Mouse (Mus musculus): ENCODE results near the gene Gm17334. TPM values are rescaled to one million over a fixed set of nuclear protein-coding genes. Genes with fewer than 3 reads are reported as not detected.

Gm17334 gene
- polyA plus RNA-seq, 1 experiment from 2014 or later: 0.24 TPM

Small RNAs within 50 kb of the gene (microRNA-seq; reads per million reads assigned to microRNA genes)
- gene Mir7671: not detected

Other genes with a start within 250 kb of the Gm17334 start
- 268 and 295 TPM in 2 replicates for gene Kif3a, start 205.8 kb downstream of the Gm17334 start, polyA plus RNA-seq (2015; fragmentation: Nextera tagmentation; extraction: Ambion mirVana)
- 3.0 and 4.7 TPM in 2 replicates for gene Il4, start 154.5 kb downstream of the Gm17334 start, polyA plus RNA-seq (2015; fragmentation: Nextera tagmentation; extraction: Ambion mirVana)
- not detected in 2 replicates for gene Il13, start 138.5 kb downstream of the Gm17334 start, polyA plus RNA-seq (2015; fragmentation: Nextera tagmentation; extraction: Ambion mirVana)
- 14.8 and 17.1 TPM in 2 replicates for gene Rad50, start 65.9 kb downstream of the Gm17334 start, polyA plus RNA-seq (2015; fragmentation: Nextera tagmentation; extraction: Ambion mirVana)
- gene Il5, start 52.4 kb downstream of the Gm17334 start, polyA plus RNA-seq (2015; fragmentation: Nextera tagmentation; extraction: Ambion mirVana): not detected in 2 replicates
- 2.5 and 3.4 TPM in 2 replicates for gene Irf1, start 3.2 kb downstream of the Gm17334 start, polyA plus RNA-seq (2015; fragmentation: Nextera tagmentation; extraction: Ambion mirVana)
- gene Gm12216, start 86.1 kb upstream of the Gm17334 start, polyA plus RNA-seq (2015; fragmentation: Nextera tagmentation; extraction: Ambion mirVana): 0.39 TPM in 1 of 2 replicates, not detected in the other
- 11.8 and 12.0 TPM in 2 replicates for gene Slc22a5, start 118.5 kb upstream of the Gm17334 start, polyA plus RNA-seq (2015; fragmentation: Nextera tagmentation; extraction: Ambion mirVana)
- 1.3 and 2.1 TPM in 2 replicates for gene Slc22a21, start 207.1 kb upstream of the Gm17334 start, polyA plus RNA-seq (2015; fragmentation: Nextera tagmentation; extraction: Ambion mirVana)

Measured in forebrain, embryonic 16.5 days (tissue).